Mouse (Mus musculus) hindbrain, embryonic 11.5 days (tissue): ENCODE results near the gene Ets2. TPM values are rescaled to one million over a fixed set of nuclear protein-coding genes. Genes with fewer than 3 reads are reported as not detected.

ENCODE experiments used
- ATAC-seq: fragments of 200-750 bp; cut with Nextera tagmentation; 2 replicates; pipeline ENCODE4 v1.8.0; 2017; ENCODE audit warnings: mild to moderate bottlenecking, moderate TSS enrichment, moderate library complexity; ENCODE audit not compliant: low FRiP score
- DNase-seq: peaks from one replicate; pipeline ENCODE4 v3.0.0-alpha.2; 2015; ENCODE audit warnings: low spot score
- H3K27ac ChIP-seq: fragments of 300-500 bp; sonication (generic); 2 replicates; pipeline ENCODE4 v1.5.1; 2014; ENCODE audit warnings: mild to moderate bottlenecking, low read depth, low read length
- H3K27me3 ChIP-seq: fragments of 300-500 bp; sonication (generic); 2 replicates; pipeline ENCODE4 v1.6.1; 2014; ENCODE audit warnings: mild to moderate bottlenecking, low read length, moderate library complexity, mixed read lengths; ENCODE audit not compliant: control insufficient read depth, insufficient read depth
- H3K36me3 ChIP-seq: fragments of 300-500 bp; sonication (generic); 2 replicates; pipeline ENCODE4 v1.6.1; 2014; ENCODE audit warnings: mild to moderate bottlenecking, low read length, moderate library complexity, mixed read lengths; ENCODE audit not compliant: control insufficient read depth, insufficient read depth
- H3K4me1 ChIP-seq: fragments of 300-500 bp; sonication (generic); replicated peaks from 2 replicates; pipeline ENCODE4 v1.6.1; 2014; ENCODE audit warnings: low read length, mixed read lengths; ENCODE audit not compliant: control insufficient read depth, insufficient read depth
- H3K4me2 ChIP-seq: fragments of 300-500 bp; sonication (generic); replicated peaks from 2 replicates; pipeline ENCODE4 v1.6.1; 2014; ENCODE audit warnings: mild to moderate bottlenecking, low read depth, low read length
- H3K4me3 ChIP-seq: fragments of 300-500 bp; sonication (generic); 2 replicates; pipeline ENCODE4 v1.5.1; 2014; ENCODE audit warnings: low read depth, low read length
- H3K9ac ChIP-seq: fragments of 300-500 bp; sonication (generic); 2 replicates; pipeline ENCODE4 v1.6.1; 2014; ENCODE audit warnings: low read depth, low read length
- H3K9me3 ChIP-seq: fragments of 300-500 bp; sonication (generic); 2 replicates; pipeline ENCODE4 v1.6.1; 2016; ENCODE audit warnings: low read length; ENCODE audit not compliant: control insufficient read depth
- WGBS: fragments of 180-500 bp; shearing (Covaris S2); extraction: QIAGEN DNeasy Blood & Tissue Kit; methylation state at CpG from one replicate; pipeline ENCODE4 v1.1.7; 2014; 5-methylcytosine and 5-hydroxymethylcytosine counted together
- polyA plus RNA-seq: library from polyadenylated mRNA; unstranded; fragments of >200 nt; fragmentation: Nextera tagmentation; extraction: Ambion mirVana; gene quantifications from 2 replicates; pipeline ENCODE4 v1.2.1, GENCODE M21; 2014

The Ets2 gene
- polyA plus RNA-seq, 1 experiment from 2014 or later: 17.6 TPM

DNA sequence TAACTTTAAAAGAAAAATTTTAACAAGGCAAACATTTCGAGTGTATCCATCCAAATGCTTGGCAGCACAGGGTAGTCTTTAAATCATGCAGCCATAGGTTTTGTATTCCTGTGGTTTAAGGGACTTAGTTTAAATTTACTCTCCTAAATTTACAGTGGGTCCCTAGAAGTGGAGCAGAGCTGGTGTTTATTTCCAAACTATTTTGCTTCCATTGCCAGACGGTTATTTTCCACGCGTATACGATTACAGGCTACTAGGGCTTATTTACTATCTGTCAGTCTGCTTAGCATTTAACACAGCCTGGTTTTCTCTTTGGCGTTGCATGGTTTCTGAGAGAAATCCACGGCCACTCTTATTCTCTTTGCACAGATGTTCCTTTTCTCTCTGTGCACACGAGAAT is 42.9 kb downstream of the Ets2 start:
- ATAC-seq (no peak), DNase-seq (no peak)
- Histone ChIP-seq H3K27me3 (no peaks in the 10 kb centered on the region), H3K4me3 (no peak overlapping the region), H3K9me3 (no peaks in the 10 kb centered on the region), H3K9ac (no peak overlapping the region), H3K4me2 (no peak overlapping the region), H3K27ac (no peak overlapping the region), H3K4me1 (no peaks in the 10 kb centered on the region), H3K36me3 (no peaks in the 10 kb centered on the region)
- WGBS: 86% methylated on average over 8 of the region's 8 CpGs

DNA sequence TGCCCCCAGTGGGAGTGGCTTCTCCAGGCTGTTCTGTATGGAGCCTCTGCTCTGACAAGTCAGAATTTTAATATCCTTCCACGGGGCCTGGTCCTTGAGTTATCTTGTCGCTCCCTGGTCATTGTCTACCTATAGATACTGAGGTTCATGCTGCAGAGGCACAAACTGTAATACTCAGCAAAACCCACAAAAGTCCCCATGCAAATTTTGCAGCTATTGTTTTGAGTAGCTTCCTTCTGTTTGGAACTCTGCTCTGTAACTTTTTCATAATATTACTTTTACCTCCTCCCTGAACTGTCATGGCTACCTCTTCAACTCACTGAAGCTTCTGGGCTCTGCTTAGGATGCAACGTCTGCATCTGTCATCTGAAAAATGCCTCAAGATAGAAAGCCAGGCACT is 43.8 kb downstream of the Ets2 start:
- H3K27me3 ChIP-seq: no peaks in the 10 kb centered on the region
- H3K36me3 ChIP-seq: no peaks in the 10 kb centered on the region
- H3K4me3 ChIP-seq: no peak overlapping the region
- ATAC-seq (no peak), DNase-seq (no peak)
- H3K9ac ChIP-seq: no peak overlapping the region
- H3K9me3 ChIP-seq: no peaks in the 10 kb centered on the region
- H3K4me1 ChIP-seq: no peaks in the 10 kb centered on the region
- H3K4me2 ChIP-seq: no peak overlapping the region
- no peak overlapping the region for H3K27ac ChIP-seq
- 75% methylated on average over 3 of the region's 3 CpGs for WGBS

- H3K27me3 ChIP-seq: no peaks in the 10 kb centered on the region
- H3K4me1 ChIP-seq: no peaks in the 10 kb centered on the region
- H3K9ac ChIP-seq: no peak overlapping the region
- H3K9me3 ChIP-seq: no peaks in the 10 kb centered on the region
- WGBS: 73% methylated on average over 2 of the region's 2 CpGs
- DNase-seq (no peak), ATAC-seq (no peak)
- H3K4me3 ChIP-seq: no peak overlapping the region
- no peak overlapping the region for H3K27ac ChIP-seq
- H3K36me3 ChIP-seq: no peaks in the 10 kb centered on the region
- no peak overlapping the region for H3K4me2 ChIP-seq
Measured at GRCm38 (mm10) chr16:95746565-95746964, 44.7 kb downstream of the Ets2 start.

- DNase-seq (no peak), ATAC-seq (no peak)
- no peak overlapping the region for H3K9ac ChIP-seq
- H3K36me3 ChIP-seq: no peaks in the 10 kb centered on the region
- 83% methylated on average over 12 of the region's 12 CpGs for WGBS
- H3K27ac ChIP-seq: no peak overlapping the region
- H3K4me1 ChIP-seq: no peaks in the 10 kb centered on the region
- no peak overlapping the region for H3K4me3 ChIP-seq
- H3K9me3 ChIP-seq: no peaks in the 10 kb centered on the region
- H3K4me2 ChIP-seq: no peak overlapping the region
- no peaks in the 10 kb centered on the region for H3K27me3 ChIP-seq
Measured at GRCm38 (mm10) chr16:95749291-95750103, 47.6 kb downstream of the Ets2 start.

DNA sequence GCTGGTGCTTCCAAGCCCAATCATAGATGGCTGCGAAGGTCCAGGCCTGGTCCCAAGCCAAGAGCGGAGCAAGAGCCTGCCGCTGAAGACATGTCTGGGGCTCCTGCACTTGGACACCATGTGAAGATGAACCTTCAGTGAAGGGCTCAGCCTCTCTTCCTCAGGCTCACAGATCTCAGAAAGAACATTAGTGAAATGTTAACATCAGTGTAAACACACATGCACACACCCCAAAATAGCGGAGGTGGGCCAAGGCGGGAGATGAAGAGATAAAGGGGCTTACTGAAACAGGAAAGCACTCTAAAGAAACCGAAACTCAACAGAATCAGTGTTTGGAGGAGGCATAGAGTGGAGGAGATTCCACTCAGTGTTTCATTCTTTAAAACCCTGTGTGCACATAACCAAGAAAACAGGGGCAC is 48.3 kb downstream of the Ets2 start:
- DNase-seq (no peak), ATAC-seq (no peak)

GRCm38 (mm10) chr16:95752502-95752901 is 50.6 kb downstream of the Ets2 start:
- H3K4me2 ChIP-seq: no peak overlapping the region
- H3K9ac ChIP-seq: no peak overlapping the region
- H3K9me3 ChIP-seq: no peaks in the 10 kb centered on the region
- H3K4me1 ChIP-seq: no peaks in the 10 kb centered on the region
- H3K4me3 ChIP-seq: no peak overlapping the region
- DNase-seq (no peak), ATAC-seq (no peak)
- no peak overlapping the region for H3K27ac ChIP-seq
- H3K27me3 ChIP-seq: no peaks in the 10 kb centered on the region
- no peaks in the 10 kb centered on the region for H3K36me3 ChIP-seq
- WGBS: 80% methylated on average over 9 of the region's 9 CpGs

More for the DNA sequence above, 48.3 kb downstream of the Ets2 start:
- Histone ChIP-seq H3K9ac (no peak overlapping the region), H3K27me3 (no peaks in the 10 kb centered on the region), H3K4me3 (no peak overlapping the region), H3K27ac (no peak overlapping the region), H3K4me2 (no peak overlapping the region), H3K9me3 (no peaks in the 10 kb centered on the region), H3K36me3 (no peaks in the 10 kb centered on the region), H3K4me1 (no peaks in the 10 kb centered on the region)
- 95% methylated on average over 6 of the region's 6 CpGs for WGBS

- Histone ChIP-seq H3K9me3 (no peaks in the 10 kb centered on the region), H3K4me2 (no peak overlapping the region), H3K4me1 (no peaks in the 10 kb centered on the region), H3K9ac (no peak overlapping the region), H3K4me3 (no peak overlapping the region), H3K27me3 (no peaks in the 10 kb centered on the region), H3K27ac (no peak overlapping the region), H3K36me3 (no peaks in the 10 kb centered on the region)
- WGBS: 76% methylated on average over 7 of the region's 7 CpGs
- no peak for DNase-seq
- ATAC-seq: no peak
Measured at GRCm38 (mm10) chr16:95753295-95753694, 51.4 kb downstream of the Ets2 start.

- WGBS: 83% methylated on average over 8 of the region's 8 CpGs
- H3K4me2 ChIP-seq: no peak overlapping the region
- H3K4me1 ChIP-seq: no peaks in the 10 kb centered on the region
- ATAC-seq (no peak), DNase-seq (no peak)
- no peak overlapping the region for H3K4me3 ChIP-seq
- no peaks in the 10 kb centered on the region for H3K9me3 ChIP-seq
- no peaks in the 10 kb centered on the region for H3K36me3 ChIP-seq
- H3K27ac ChIP-seq: no peak overlapping the region
- H3K9ac ChIP-seq: no peak overlapping the region
- no peaks in the 10 kb centered on the region for H3K27me3 ChIP-seq
Measured at GRCm38 (mm10) chr16:95759151-95759987, 57.5 kb downstream of the Ets2 start.
